Mouse (Mus musculus) lung, postnatal 0 days (tissue): ENCODE data around the gene Pla2g2d.

Experiments used
- CTCF ChIP-seq: IDR thresholded peaks from 2 replicates; pipeline ENCODE4 v1.5.1; 2016; ENCODE audit warnings: antibody characterized with exemption, mild to moderate bottlenecking
- EP300 ChIP-seq: IDR thresholded peaks from 2 replicates; pipeline ENCODE4 v1.6.1; 2016; ENCODE audit warnings: antibody characterized with exemption, mild to moderate bottlenecking, control low read depth

DNA sequence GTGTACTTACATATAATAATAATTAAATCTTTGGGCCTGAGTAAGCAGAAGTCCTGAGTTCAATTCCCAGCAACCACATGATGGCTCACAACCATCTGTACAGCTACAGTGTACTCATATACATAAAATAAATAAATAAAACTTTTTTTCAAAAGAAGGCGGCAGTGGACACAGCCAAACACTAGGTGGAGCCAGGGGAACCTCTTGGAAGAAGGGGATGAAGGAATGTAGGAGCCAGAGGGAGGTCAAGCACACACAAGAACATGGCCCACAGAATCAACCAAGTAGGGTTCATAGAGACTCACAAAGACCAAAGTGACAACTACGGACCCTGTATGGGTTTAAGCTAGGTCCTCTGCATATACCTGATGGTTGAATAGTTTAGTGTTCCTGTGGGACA lies 49.1 kb downstream of the Pla2g2d start:
- TF ChIP-seq CTCF (peak; percentile 46), EP300 (no peak)
